Mouse (Mus musculus) stomach, embryonic 15.5 days (tissue): ENCODE measurements around the gene Neurod4. TPM values are rescaled to one million over a fixed set of nuclear protein-coding genes. Genes with fewer than 3 reads are reported as not detected.
"Not testable (repeated sequence)": the region's sequence is repeated elsewhere in the genome, so short reads cannot be mapped to it uniquely, and the experiment has no call there.

ENCODE experiments used
- ATAC-seq: fragments of 200-750 bp; cut with Nextera tagmentation; 2 replicates; pipeline ENCODE4 v1.8.0; 2017; ENCODE audit warnings: low read depth, moderate number of reproducible peaks, moderate TSS enrichment; ENCODE audit not compliant: insufficient read depth, low FRiP score
- H3K27ac ChIP-seq: fragments of 300-500 bp; sonication (generic); 2 replicates; pipeline ENCODE4 v1.5.1; 2015; ENCODE audit warnings: mild to moderate bottlenecking, inconsistent platforms
- H3K27me3 ChIP-seq: fragments of 300-500 bp; sonication (generic); replicated peaks from 2 replicates; pipeline ENCODE4 v1.6.1; 2015; ENCODE audit warnings: inconsistent platforms
- H3K36me3 ChIP-seq: fragments of 300-500 bp; sonication (generic); 2 replicates; pipeline ENCODE4 v1.6.1; 2015; ENCODE audit warnings: inconsistent platforms
- H3K4me1 ChIP-seq: fragments of 300-500 bp; sonication (generic); 2 replicates; pipeline ENCODE4 v1.6.1; 2015; ENCODE audit warnings: inconsistent platforms
- H3K4me2 ChIP-seq: fragments of 300-500 bp; sonication (generic); 2 replicates; pipeline ENCODE4 v1.6.1; 2015; ENCODE audit warnings: mild to moderate bottlenecking, inconsistent platforms
- H3K4me3 ChIP-seq: fragments of 300-500 bp; sonication (generic); replicated peaks from 2 replicates; pipeline ENCODE4 v1.5.1; 2015; ENCODE audit warnings: inconsistent platforms
- H3K9ac ChIP-seq: fragments of 300-500 bp; sonication (generic); 2 replicates; pipeline ENCODE4 v1.6.1; 2015; ENCODE audit warnings: inconsistent platforms
- H3K9me3 ChIP-seq: fragments of 300-500 bp; sonication (generic); 2 replicates; pipeline ENCODE4 v1.6.1; 2016; ENCODE audit warnings: inconsistent platforms
- WGBS: fragments of 180-500 bp; shearing (Covaris S2); methylation state at CpG from one replicate; pipeline ENCODE4 v1.1.7; 2015; 5-methylcytosine and 5-hydroxymethylcytosine counted together
- polyA plus RNA-seq: library from polyadenylated mRNA; unstranded; fragments of >200 nt; fragmentation: Nextera tagmentation; extraction: Ambion mirVana; gene quantifications from 2 replicates; pipeline ENCODE4 v1.2.1, GENCODE M21; 2015

Gene Neurod4
- 0.08 and 0.13 TPM in 2 replicates for polyA plus RNA-seq

DNA sequence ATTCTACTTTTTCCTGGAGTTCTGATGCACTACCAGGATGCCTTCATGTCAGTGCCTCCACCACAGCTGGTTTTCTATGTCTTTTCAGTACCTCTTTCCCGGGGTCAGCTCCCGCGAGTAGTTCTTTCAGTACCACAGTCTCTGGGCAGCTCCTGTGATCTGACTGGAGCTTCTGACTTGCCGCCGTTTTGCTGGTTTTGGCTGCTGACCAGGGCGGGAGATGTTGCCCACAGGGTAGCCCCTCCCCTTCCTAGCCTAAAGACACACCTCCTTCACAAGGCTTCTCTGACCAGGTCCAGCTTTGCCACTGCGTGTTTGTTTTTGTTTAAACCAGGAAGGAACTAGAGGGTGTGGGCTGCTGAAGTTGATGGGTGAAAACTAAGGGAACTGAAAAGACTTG, at the start of gene Neurod4:
Gene Neurod4, minus strand, starts transcription at position 175 of the 400 bp plus-strand sequence.
- Histone ChIP-seq H3K9ac (no peak within 1 kb of the TSS), H3K27me3 (no peaks in the 10 kb centered on the region), H3K9me3 (no peaks in the 10 kb centered on the region), H3K4me3 (no peak within 1 kb of the TSS), H3K4me1 (no peaks in the 10 kb centered on the region), H3K36me3 (no peaks in the 10 kb centered on the region), H3K4me2 (no peak within 1 kb of the TSS), H3K27ac (no peak within 1 kb of the TSS)
- peak; percentile 79 for ATAC-seq
- WGBS, result 0% methylated on average over 7 of the region's 7 CpGs

DNA sequence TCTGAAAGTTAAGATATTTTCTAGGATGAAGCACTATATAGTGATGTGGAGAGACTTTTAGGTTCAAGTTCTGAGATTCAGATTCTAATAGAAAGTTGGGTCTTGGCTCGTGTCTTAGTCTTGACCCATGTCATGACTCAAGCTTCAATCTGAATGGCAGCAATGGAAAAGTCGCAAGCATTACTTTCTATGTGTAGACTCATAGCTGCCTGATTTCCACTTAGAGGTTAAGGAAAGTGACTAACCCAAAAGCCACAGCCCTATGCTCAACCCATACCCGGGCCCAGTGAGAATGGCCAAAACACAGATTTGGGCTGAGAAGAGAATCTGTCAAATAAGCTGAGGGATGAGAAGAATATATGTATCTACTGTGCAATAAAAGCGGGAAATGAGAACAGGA, 44.2 kb upstream of the Neurod4 start:
- Histone ChIP-seq H3K9ac (no peak overlapping the region), H3K4me2 (no peak overlapping the region), H3K36me3 (no peaks in the 10 kb centered on the region), H3K27ac (no peak overlapping the region), H3K4me1 (no peaks in the 10 kb centered on the region), H3K4me3 (no peak overlapping the region), H3K27me3 (no peaks in the 10 kb centered on the region), H3K9me3 (no peaks in the 10 kb centered on the region)
- WGBS, result 80% methylated on average over 4 of the region's 4 CpGs
- no peak for ATAC-seq

DNA sequence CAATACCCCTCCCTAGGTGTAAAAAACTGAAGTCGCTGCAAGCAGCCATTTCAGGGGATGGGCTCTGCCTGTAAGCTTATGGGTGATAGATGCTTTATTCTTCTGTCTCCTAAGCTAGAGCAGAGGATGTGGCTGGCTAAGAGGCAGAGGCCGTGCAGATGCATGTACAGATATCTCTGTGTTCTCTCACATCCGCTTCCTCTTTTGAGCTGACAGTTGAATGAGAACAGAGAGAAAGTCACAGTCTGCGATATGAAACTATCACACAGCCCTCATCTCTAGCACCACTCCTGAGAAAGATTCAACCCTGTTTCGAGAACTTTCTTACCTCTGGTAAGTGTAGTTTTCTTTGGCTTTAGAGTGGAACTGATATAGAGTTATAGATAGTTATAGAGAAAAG, 42.6 kb upstream of the Neurod4 start, which contains the start of gene Tespa1:
Gene Tespa1, plus strand, starts transcription at position 234 of the 400 bp plus-strand sequence.
- Histone ChIP-seq H3K27me3 (no peaks in the 10 kb centered on the region), H3K4me2 (no peak within 1 kb of the TSS), H3K4me3 (no peak within 1 kb of the TSS), H3K9ac (no peak within 1 kb of the TSS), H3K9me3 (no peaks in the 10 kb centered on the region), H3K27ac (no peak within 1 kb of the TSS), H3K36me3 (no peaks in the 10 kb centered on the region), H3K4me1 (no peaks in the 10 kb centered on the region)
- WGBS, result 69% methylated on average over 5 of the region's 5 CpGs
- ATAC-seq, result no peak

DNA sequence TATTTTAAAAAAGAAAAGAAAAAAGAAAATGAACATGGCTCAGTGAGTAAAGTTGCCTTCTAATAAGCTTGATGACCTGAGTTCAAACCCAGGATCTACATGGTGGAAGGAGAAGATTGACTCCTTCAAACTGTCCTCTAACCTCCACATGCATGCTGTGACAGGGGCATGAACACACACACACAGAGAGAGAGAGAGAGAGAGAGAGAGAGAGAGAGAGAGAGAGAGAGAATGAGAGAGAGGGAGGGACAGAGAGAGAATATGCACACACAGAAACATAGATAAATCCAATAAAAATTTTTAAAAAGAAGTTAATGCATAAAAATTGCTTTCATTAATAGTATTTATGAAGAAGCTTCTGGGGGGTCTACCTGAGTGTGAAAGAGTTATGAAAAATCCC, 42.0 kb upstream of the Neurod4 start:
- Histone ChIP-seq H3K9me3 (no peaks in the 10 kb centered on the region), H3K4me2 (no peak overlapping the region), H3K4me3 (no peak overlapping the region), H3K27me3 (no peaks in the 10 kb centered on the region), H3K36me3 (no peaks in the 10 kb centered on the region), H3K9ac (no peak overlapping the region), H3K27ac (no peak overlapping the region), H3K4me1 (no peaks in the 10 kb centered on the region)
- no peak for ATAC-seq

DNA sequence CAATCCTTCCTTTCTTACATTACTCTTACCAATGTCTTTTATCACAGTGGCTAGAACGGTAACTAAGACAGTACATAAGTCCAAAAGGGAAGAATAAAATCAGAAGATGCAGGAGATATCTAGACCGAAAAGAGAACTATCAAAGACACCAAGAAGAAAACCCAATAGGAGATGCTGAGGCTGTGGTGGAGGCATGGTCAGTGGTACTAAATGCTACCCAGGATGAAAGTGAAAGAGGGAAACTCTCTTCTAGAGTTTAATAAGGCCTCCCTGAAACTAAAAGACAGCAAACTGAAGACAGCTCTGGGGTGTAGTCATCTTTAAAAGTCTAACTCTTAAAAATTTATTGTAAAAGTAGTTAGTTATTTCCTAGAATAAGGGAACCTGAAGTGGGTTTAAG, 40.7 kb upstream of the Neurod4 start:
- Histone ChIP-seq H3K4me1 (no peaks in the 10 kb centered on the region), H3K4me3 (no peak overlapping the region), H3K36me3 (no peaks in the 10 kb centered on the region), H3K27me3 (no peaks in the 10 kb centered on the region), H3K4me2 (no peak overlapping the region), H3K9ac (no peak overlapping the region), H3K27ac (no peak overlapping the region), H3K9me3 (no peaks in the 10 kb centered on the region)
- 82% methylated on average over 2 of the region's 2 CpGs for WGBS
- ATAC-seq, result no peak

- Histone ChIP-seq H3K4me3 (no peak overlapping the region), H3K9me3 (no peaks in the 10 kb centered on the region), H3K36me3 (no peaks in the 10 kb centered on the region), H3K4me1 (no peaks in the 10 kb centered on the region; the same call in 1 of the 2 replicates), H3K27me3 (no peaks in the 10 kb centered on the region), H3K27ac (no peak overlapping the region), H3K4me2 (no peak overlapping the region), H3K9ac (no peak overlapping the region)
- no peak for ATAC-seq
- WGBS, result 76% methylated on average over 4 of the region's 4 CpGs
Observed at GRCm38 (mm10) chr10:130318720-130319119, 38.7 kb upstream of the Neurod4 start.

DNA sequence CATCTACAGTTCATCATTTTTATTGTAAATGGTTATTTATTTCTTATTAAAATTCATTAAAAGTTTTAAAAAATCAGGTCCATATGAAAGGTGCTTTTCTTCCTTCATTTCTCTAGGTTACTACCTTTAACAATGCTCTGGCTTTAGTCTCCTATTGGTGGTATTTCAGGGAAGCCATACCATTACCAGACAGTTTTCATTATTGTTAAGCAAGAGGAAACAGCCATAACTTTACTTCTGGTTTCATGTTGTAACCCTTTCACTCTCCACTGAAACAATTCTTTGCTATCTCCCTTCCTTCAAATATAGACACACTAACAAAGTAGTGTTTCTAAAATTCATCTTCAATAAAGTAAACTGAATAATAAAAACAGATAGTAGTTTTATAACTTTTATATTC, 35.8 kb upstream of the Neurod4 start:
- H3K27me3 ChIP-seq, result no peaks in the 10 kb centered on the region
- H3K4me1 ChIP-seq, result no peaks in the 10 kb centered on the region; the same call in 1 of the 2 replicates
- no peak overlapping the region for H3K4me2 ChIP-seq
- ATAC-seq, result no peak
- H3K9me3 ChIP-seq, result no peaks in the 10 kb centered on the region
- no peak overlapping the region for H3K9ac ChIP-seq
- no peaks in the 10 kb centered on the region for H3K36me3 ChIP-seq
- no peak overlapping the region for H3K27ac ChIP-seq
- no peak overlapping the region for H3K4me3 ChIP-seq

DNA sequence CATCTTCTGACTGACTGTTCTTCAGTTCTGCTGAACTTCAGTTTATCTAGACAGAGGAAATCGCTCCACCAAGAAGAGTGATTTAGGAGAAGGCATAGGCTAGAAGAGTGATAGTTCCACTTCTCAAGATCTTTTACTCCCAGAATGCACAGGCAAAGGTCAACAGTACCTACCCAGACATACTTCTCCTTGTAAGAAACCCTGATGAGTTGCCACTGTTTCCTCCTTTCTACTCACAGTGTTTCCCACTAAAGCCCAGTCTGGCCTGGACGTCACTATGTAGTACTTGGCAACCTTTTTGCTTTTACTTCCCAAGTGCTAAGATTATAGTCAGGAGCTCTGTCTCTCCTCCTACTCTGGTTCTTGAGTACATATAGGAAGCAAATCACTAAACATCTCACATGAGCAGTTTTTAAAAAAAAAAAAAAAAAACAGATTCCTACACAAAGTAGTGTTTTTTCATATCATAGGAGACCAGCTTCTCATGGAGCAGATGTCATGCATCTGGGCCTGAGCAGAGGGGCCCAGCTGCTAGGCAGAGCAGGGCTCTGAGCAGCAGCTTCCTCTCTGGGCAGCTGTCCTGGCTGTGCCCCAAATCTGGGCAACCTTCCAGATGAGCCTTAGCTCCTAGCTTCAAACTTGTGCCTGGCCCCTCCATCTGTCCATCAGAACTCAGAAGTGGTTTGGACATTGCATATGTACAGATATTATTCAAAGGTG, 34.2 kb upstream of the Neurod4 start:
- no peaks in the 10 kb centered on the region for H3K27me3 ChIP-seq
- H3K4me3 ChIP-seq, result no peak overlapping the region
- no peak overlapping the region for H3K9ac ChIP-seq
- no peak overlapping the region for H3K27ac ChIP-seq
- WGBS, result 62% methylated on average over 2 of the region's 2 CpGs
- no peak overlapping the region for H3K4me2 ChIP-seq
- H3K36me3 ChIP-seq, result no peaks in the 10 kb centered on the region
- H3K4me1 ChIP-seq, result no peaks in the 10 kb centered on the region; the same call in 1 of the 2 replicates
- no peak; the same call in 1 of the 2 replicates for ATAC-seq
- no peaks in the 10 kb centered on the region for H3K9me3 ChIP-seq

DNA sequence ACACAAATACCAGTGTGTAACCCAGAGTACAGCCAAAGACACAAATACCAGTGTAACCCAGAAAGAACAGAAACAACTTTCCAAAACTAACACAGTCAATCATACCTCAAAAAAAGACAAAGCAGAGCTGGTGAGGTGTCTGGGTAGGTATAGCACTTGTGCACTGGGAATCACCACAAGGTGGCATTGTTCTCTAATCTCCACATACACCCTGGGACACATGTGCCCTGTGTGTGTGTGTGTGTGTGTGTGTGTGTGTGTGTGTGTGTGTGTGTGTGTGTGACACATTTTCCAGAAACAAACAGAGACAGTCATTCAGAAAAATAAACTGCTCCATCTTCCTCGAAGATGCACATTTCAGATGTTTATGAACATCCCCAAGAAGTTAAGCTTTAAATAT, 33.5 kb upstream of the Neurod4 start:
- H3K4me1 ChIP-seq, result no peaks in the 10 kb centered on the region; the same call in 1 of the 2 replicates
- no peak for ATAC-seq
- no peak overlapping the region for H3K9ac ChIP-seq

GRCm38 (mm10) chr10:130311534-130312227, 31.6 kb upstream of the Neurod4 start:
- Histone ChIP-seq H3K9ac (no peak overlapping the region), H3K4me2 (no peak overlapping the region), H3K27ac (no peak overlapping the region), H3K4me1 (no peaks in the 10 kb centered on the region; the same call in 1 of the 2 replicates), H3K36me3 (no peaks in the 10 kb centered on the region), H3K9me3 (no peaks in the 10 kb centered on the region), H3K27me3 (no peaks in the 10 kb centered on the region), H3K4me3 (no peak overlapping the region)
- ATAC-seq, result no peak
- 77% methylated on average over 2 of the region's 2 CpGs for WGBS

More for the DNA sequence above, 33.5 kb upstream of the Neurod4 start:
- no peak overlapping the region for H3K27ac ChIP-seq
- no peaks in the 10 kb centered on the region for H3K36me3 ChIP-seq
- H3K4me3 ChIP-seq, result no peak overlapping the region
- no peak overlapping the region for H3K4me2 ChIP-seq
- H3K27me3 ChIP-seq, result no peaks in the 10 kb centered on the region
- WGBS, result 50% methylated on average over 1 of the region's 1 CpGs
- no peaks in the 10 kb centered on the region for H3K9me3 ChIP-seq

GRCm38 (mm10) chr10:130304138-130304537, 24.1 kb upstream of the Neurod4 start:
- H3K9ac ChIP-seq, H3K4me2 ChIP-seq, H3K9me3 ChIP-seq, H3K4me3 ChIP-seq, H3K36me3 ChIP-seq, ATAC-seq, H3K27ac ChIP-seq, H3K4me1 ChIP-seq, H3K27me3 ChIP-seq: not testable (repeated sequence)
- 87% methylated on average over 4 of the region's 5 CpGs for WGBS

- not testable (repeated sequence) for H3K27me3 ChIP-seq, H3K4me1 ChIP-seq, ATAC-seq, H3K9ac ChIP-seq, H3K4me3 ChIP-seq, H3K36me3 ChIP-seq, H3K9me3 ChIP-seq, H3K27ac ChIP-seq, H3K4me2 ChIP-seq
- 16% methylated on average over 4 of the region's 4 CpGs for WGBS
Observed at GRCm38 (mm10) chr10:130298748-130299147, 18.7 kb upstream of the Neurod4 start.
